Mouse (Mus musculus) erythroblast, embryonic 14.5 days (primary cell): ENCODE results near the gene Fbxl13. TPM values are rescaled to one million over a fixed set of nuclear protein-coding genes. Genes with fewer than 3 reads are reported as not detected.

Experiments used
- H3K27me3 ChIP-seq: 2 replicates; pipeline ENCODE4 v1.6.1; 2012; ENCODE audit warnings: inconsistent platforms; ENCODE audit not compliant: control insufficient read depth
- H3K36me3 ChIP-seq: 2 replicates; pipeline ENCODE4 v1.6.1; 2012; ENCODE audit warnings: mild to moderate bottlenecking, inconsistent platforms; ENCODE audit not compliant: control insufficient read depth
- H3K4me1 ChIP-seq: 2 replicates; pipeline ENCODE4 v1.6.1; 2012; ENCODE audit warnings: inconsistent platforms; ENCODE audit not compliant: control insufficient read depth
- H3K4me3 ChIP-seq: replicated peaks from 2 replicates; pipeline ENCODE3; 2012; ENCODE audit warnings: moderate library complexity, mild to moderate bottlenecking, inconsistent platforms
- H3K9me3 ChIP-seq: 2 replicates; pipeline ENCODE4 v1.6.1; 2012; ENCODE audit warnings: low read length, inconsistent platforms, mixed read lengths; ENCODE audit not compliant: control insufficient read depth
- GATA1 ChIP-seq: IDR thresholded peaks from 2 replicates; pipeline ENCODE4 v1.6.1; 2012; ENCODE audit warnings: low read length, inconsistent platforms, mixed read lengths
- TAL1 ChIP-seq: IDR thresholded peaks from 3 replicates; pipeline ENCODE4 v1.6.1; 2012; ENCODE audit warnings: low read length, inconsistent platforms, mixed read lengths
- polyA plus RNA-seq: library from polyadenylated mRNA; stranded (reverse); fragments of >175 nt; gene quantifications from 2 replicates; pipeline ENCODE4 v1.2.3, GENCODE M21; 2012

The Fbxl13 gene
- polyA plus RNA-seq, 1 experiment, result not detected

GRCm38 (mm10) chr5:21498490-21498889 lies 146.9 kb downstream of the Fbxl13 start:
- TF ChIP-seq TAL1 (no peak), GATA1 (no peak)
- no peaks in the 10 kb centered on the region for H3K4me1 ChIP-seq

GRCm38 (mm10) chr5:21496881-21497280 lies 148.6 kb downstream of the Fbxl13 start:
- no peaks in the 10 kb centered on the region for H3K36me3 ChIP-seq
- H3K4me3 ChIP-seq, result no peak overlapping the region
- TF ChIP-seq GATA1 (no peak), TAL1 (no peak)
- H3K4me1 ChIP-seq, result no peaks in the 10 kb centered on the region
- H3K27me3 ChIP-seq, result no peaks in the 10 kb centered on the region
- no peaks in the 10 kb centered on the region for H3K9me3 ChIP-seq

More at GRCm38 (mm10) chr5:21498490-21498889, 146.9 kb downstream of the Fbxl13 start:
- no peaks in the 10 kb centered on the region for H3K27me3 ChIP-seq
- no peaks in the 10 kb centered on the region for H3K9me3 ChIP-seq
- H3K36me3 ChIP-seq, result no peaks in the 10 kb centered on the region
- H3K4me3 ChIP-seq, result no peak overlapping the region

- Histone ChIP-seq H3K36me3 (no peaks in the 10 kb centered on the region), H3K9me3 (no peaks in the 10 kb centered on the region), H3K27me3 (no peaks in the 10 kb centered on the region), H3K4me3 (no peak overlapping the region), H3K4me1 (no peaks in the 10 kb centered on the region)
- TF ChIP-seq GATA1 (no peak), TAL1 (no peak)
Observed at GRCm38 (mm10) chr5:21496321-21496720, 149.1 kb downstream of the Fbxl13 start.

- TF ChIP-seq GATA1 (no peak), TAL1 (no peak)
- H3K27me3 ChIP-seq, result no peaks in the 10 kb centered on the region
- no peak overlapping the region for H3K4me3 ChIP-seq
- H3K4me1 ChIP-seq, result no peaks in the 10 kb centered on the region
- no peaks in the 10 kb centered on the region for H3K36me3 ChIP-seq
- no peaks in the 10 kb centered on the region for H3K9me3 ChIP-seq
Observed at GRCm38 (mm10) chr5:21494781-21495180, 150.7 kb downstream of the Fbxl13 start.

GRCm38 (mm10) chr5:21493294-21493999 lies 152.0 kb downstream of the Fbxl13 start:
- no peaks in the 10 kb centered on the region for H3K36me3 ChIP-seq
- TF ChIP-seq GATA1, result no peak
- TF ChIP-seq TAL1, result no peak

GRCm38 (mm10) chr5:21492213-21492612 lies 153.2 kb downstream of the Fbxl13 start:
- no peaks in the 10 kb centered on the region for H3K36me3 ChIP-seq
- no peak overlapping the region for H3K4me3 ChIP-seq
- no peaks in the 10 kb centered on the region for H3K4me1 ChIP-seq
- H3K27me3 ChIP-seq, result no peaks in the 10 kb centered on the region
- no peaks in the 10 kb centered on the region for H3K9me3 ChIP-seq
- TF ChIP-seq GATA1, result no peak
- TF ChIP-seq TAL1, result no peak

More at GRCm38 (mm10) chr5:21493294-21493999, 152.0 kb downstream of the Fbxl13 start:
- Histone ChIP-seq H3K9me3 (no peaks in the 10 kb centered on the region), H3K4me3 (no peak overlapping the region), H3K27me3 (no peaks in the 10 kb centered on the region), H3K4me1 (no peaks in the 10 kb centered on the region)

- H3K4me1 ChIP-seq, result no peaks in the 10 kb centered on the region
- H3K36me3 ChIP-seq, result no peaks in the 10 kb centered on the region
- H3K4me3 ChIP-seq, result no peak overlapping the region
- H3K9me3 ChIP-seq, result no peaks in the 10 kb centered on the region
- no peak for TF ChIP-seq GATA1
- no peak for TF ChIP-seq TAL1
- H3K27me3 ChIP-seq, result no peaks in the 10 kb centered on the region
Observed at GRCm38 (mm10) chr5:21491469-21491868, 154.0 kb downstream of the Fbxl13 start.

- H3K36me3 ChIP-seq, result no peaks in the 10 kb centered on the region
- TF ChIP-seq TAL1 (no peak), GATA1 (no peak)
- no peaks in the 10 kb centered on the region for H3K4me1 ChIP-seq
- H3K9me3 ChIP-seq, result no peaks in the 10 kb centered on the region
- H3K4me3 ChIP-seq, result no peak overlapping the region
- H3K27me3 ChIP-seq, result no peaks in the 10 kb centered on the region
Observed at GRCm38 (mm10) chr5:21489135-21489534, 156.3 kb downstream of the Fbxl13 start.

- H3K4me1 ChIP-seq, result no peaks in the 10 kb centered on the region
- H3K9me3 ChIP-seq, result no peaks in the 10 kb centered on the region
- no peak overlapping the region for H3K4me3 ChIP-seq
- no peaks in the 10 kb centered on the region for H3K36me3 ChIP-seq
- TF ChIP-seq TAL1 (no peak), GATA1 (no peak)
- no peaks in the 10 kb centered on the region for H3K27me3 ChIP-seq
Observed at GRCm38 (mm10) chr5:21488506-21488905, 156.9 kb downstream of the Fbxl13 start.

GRCm38 (mm10) chr5:21487716-21488115 lies 157.7 kb downstream of the Fbxl13 start:
- Histone ChIP-seq H3K4me3 (no peak overlapping the region), H3K36me3 (no peaks in the 10 kb centered on the region), H3K9me3 (no peaks in the 10 kb centered on the region), H3K4me1 (no peaks in the 10 kb centered on the region), H3K27me3 (no peaks in the 10 kb centered on the region)
- TF ChIP-seq GATA1, result no peak
- TF ChIP-seq TAL1, result no peak
